Mouse (Mus musculus): ENCODE data around the gene Tprg.

GRCm38 (mm10) chr16:25295546-25295945 is 8.9 kb downstream of the Tprg start:
- TF ChIP-seq POLR2A (IDR thresholded peaks at IDR 0.05; ENCODE audit: control insufficient read depth, extremely low read depth, insufficient read depth, low read length, poor library complexity), result no peak
- no peak for TF ChIP-seq CTCF (IDR thresholded peaks at IDR 0.05; ENCODE audit: borderline replicate concordance, control insufficient read depth, extremely low read depth, insufficient read depth, low read length, poor library complexity)
